Mouse (Mus musculus): Measurements from ENCODE around the gene Reep1.

Gene Reep1

GRCm38 (mm10) chr6:71737202-71737601 is 29.8 kb downstream of the Reep1 start:
- DNase-seq (ENCODE audit: low spot score in 2 of 2): no peak

GRCm38 (mm10) chr6:71738611-71739010 is 31.2 kb downstream of the Reep1 start:
- peak in 1 of 2 experiments; percentile 66 for DNase-seq (ENCODE audit: low spot score in 2 of 2)

GRCm38 (mm10) chr6:71740921-71741320 is 33.6 kb downstream of the Reep1 start:
- DNase-seq (ENCODE audit: low spot score in 2 of 2): peak in 1 of 2 experiments; percentile 67

- no peak for DNase-seq (ENCODE audit: low spot score in 2 of 2)
Observed at GRCm38 (mm10) chr6:71741998-71742636, 34.8 kb downstream of the Reep1 start.

GRCm38 (mm10) chr6:71744934-71745333 is 37.6 kb downstream of the Reep1 start:
- DNase-seq (ENCODE audit: low spot score in 2 of 2): no peak

- DNase-seq (ENCODE audit: low spot score in 2 of 2): no peak
Observed at GRCm38 (mm10) chr6:71745482-71746234, 38.3 kb downstream of the Reep1 start.

GRCm38 (mm10) chr6:71746246-71746645 is 38.9 kb downstream of the Reep1 start:
- DNase-seq (ENCODE audit: low spot score in 2 of 2): no peak

- no peak for DNase-seq (ENCODE audit: low spot score in 2 of 2)
Observed at GRCm38 (mm10) chr6:71746846-71747245, 39.5 kb downstream of the Reep1 start.

- no peak for DNase-seq (ENCODE audit: low spot score in 2 of 2)
Observed at GRCm38 (mm10) chr6:71751602-71752001, 44.2 kb downstream of the Reep1 start.

GRCm38 (mm10) chr6:71752791-71753464 is 45.6 kb downstream of the Reep1 start:
- peak in 1 of 2 experiments; percentile 43 for DNase-seq (ENCODE audit: low spot score in 2 of 2)

- DNase-seq (ENCODE audit: low spot score in 2 of 2): peak in 1 of 2 experiments; percentile 9
Observed at GRCm38 (mm10) chr6:71757039-71757894, 49.9 kb downstream of the Reep1 start.

- DNase-seq (ENCODE audit: low spot score in 2 of 2): no peak
Observed at GRCm38 (mm10) chr6:71758780-71759179, 51.4 kb downstream of the Reep1 start.

GRCm38 (mm10) chr6:71760073-71760472 is 52.7 kb downstream of the Reep1 start:
- DNase-seq (ENCODE audit: low spot score in 2 of 2): no peak

- DNase-seq (ENCODE audit: low spot score in 2 of 2): no peak
Observed at GRCm38 (mm10) chr6:71767761-71768160, 60.4 kb downstream of the Reep1 start.

GRCm38 (mm10) chr6:71769901-71770690 is 62.7 kb downstream of the Reep1 start:
- DNase-seq (ENCODE audit: low spot score in 2 of 2): no peak

GRCm38 (mm10) chr6:71770856-71771255 is 63.5 kb downstream of the Reep1 start:
- no peak for DNase-seq (ENCODE audit: low spot score in 2 of 2)

GRCm38 (mm10) chr6:71771282-71771681 is 63.9 kb downstream of the Reep1 start:
- no peak for DNase-seq (ENCODE audit: low spot score in 2 of 2)

GRCm38 (mm10) chr6:71772156-71772555 is 64.8 kb downstream of the Reep1 start:
- DNase-seq (ENCODE audit: low spot score in 2 of 2): no peak

GRCm38 (mm10) chr6:71772636-71773208 is 65.4 kb downstream of the Reep1 start:
- DNase-seq (ENCODE audit: low spot score in 2 of 2): no peak

GRCm38 (mm10) chr6:71778016-71778415 is 70.7 kb downstream of the Reep1 start:
- DNase-seq (ENCODE audit: low spot score in 2 of 2): no peak

GRCm38 (mm10) chr6:71779831-71780230 is 72.5 kb downstream of the Reep1 start:
- DNase-seq (ENCODE audit: low spot score in 2 of 2): no peak
